Mouse (Mus musculus): Measurements from ENCODE around the gene Clca3b.
"Not testable (repeated sequence)": the region's sequence is repeated elsewhere in the genome, so short reads cannot be mapped to it uniquely, and the experiment has no call there.

Clca3b gene

DNA sequence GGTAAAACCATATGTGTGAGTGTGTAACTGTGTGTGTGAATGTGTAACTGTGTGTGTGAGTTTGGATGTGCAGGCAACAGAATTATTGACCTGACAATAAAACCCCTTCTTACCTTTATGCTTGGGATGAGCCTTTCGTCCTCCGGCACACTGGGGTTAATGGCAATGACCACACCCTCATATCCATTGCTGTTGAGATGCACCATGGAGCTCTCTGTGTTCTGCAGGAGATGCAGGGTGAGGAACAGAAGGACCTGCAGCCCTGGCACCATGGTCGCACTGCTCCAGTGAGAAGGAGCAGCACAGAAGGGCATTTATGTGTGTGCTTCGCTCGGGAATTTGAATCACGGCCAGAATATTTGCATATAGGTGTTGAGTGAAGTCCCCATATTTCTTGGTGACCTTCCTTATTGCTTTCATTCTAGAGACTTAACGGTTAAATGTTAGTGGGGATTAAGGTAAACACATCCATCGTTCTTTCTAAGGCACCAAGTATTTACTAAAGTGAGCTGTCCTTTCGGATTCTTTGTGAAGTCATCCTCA lies at the start of gene Clca3b:
Gene Clca3b, minus strand, starts transcription at position 344 of the 543 bp plus-strand sequence.
- DNase-seq, result not testable (repeated sequence)

- DNase-seq, result no peak
These were observed 48.0 kb upstream of the Clca3b start for GRCm38 (mm10) chr3:144897042-144897678.

- no peak for DNase-seq
These were observed 41.1 kb upstream of the Clca3b start for GRCm38 (mm10) chr3:144890246-144890758.

GRCm38 (mm10) chr3:144886957-144887356 lies 37.8 kb upstream of the Clca3b start:
- no peak for DNase-seq

DNA sequence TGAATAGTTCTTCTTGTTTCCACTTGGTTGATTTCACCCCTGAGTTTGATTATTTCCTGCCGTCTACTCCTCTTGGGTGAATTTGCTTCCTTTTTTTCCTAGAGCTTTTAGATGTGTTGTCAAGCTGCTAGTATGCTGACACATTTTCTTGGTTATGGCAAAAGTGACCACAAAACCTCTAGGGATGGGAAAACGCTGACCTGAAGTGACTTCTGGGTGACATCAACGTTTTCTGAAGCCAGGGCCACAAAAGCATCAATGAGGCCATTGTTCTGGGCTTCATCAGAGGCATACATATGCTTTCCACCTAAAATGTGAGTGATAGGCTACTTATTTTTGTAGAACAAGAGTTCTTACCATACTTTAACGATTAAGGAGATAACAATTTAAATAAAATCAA lies 22.9 kb upstream of the Clca3b start:
- not testable (repeated sequence) for DNase-seq

- no peak for DNase-seq
These were observed 427 bp upstream of the Clca3b start for GRCm38 (mm10) chr3:144849584-144849983.

DNA sequence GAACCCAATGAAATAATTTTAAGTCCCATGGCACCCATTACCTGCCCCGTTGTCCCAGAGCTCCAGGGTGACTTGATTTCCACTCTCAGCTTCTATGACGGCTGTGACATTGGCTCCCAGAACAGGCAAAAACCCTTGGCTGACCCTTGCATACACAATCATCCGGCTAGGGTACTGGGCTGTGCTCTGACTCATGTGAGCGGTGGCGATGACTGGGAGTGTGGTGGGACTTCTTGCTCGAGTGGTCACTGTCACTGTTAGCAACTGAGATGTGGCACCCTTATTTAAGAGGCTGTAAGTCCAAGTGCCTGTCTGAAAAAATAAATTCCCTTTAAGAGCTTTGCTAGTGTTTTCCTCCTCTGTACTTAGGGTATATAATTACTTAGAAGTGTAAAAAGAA lies 21.9 kb downstream of the Clca3b start:
- DNase-seq, result no peak

- DNase-seq, result peak; percentile 83
These were observed 24.0 kb downstream of the Clca3b start for GRCm38 (mm10) chr3:144825151-144825550.

- no peak for DNase-seq
These were observed 25.8 kb downstream of the Clca3b start for GRCm38 (mm10) chr3:144823331-144823730.

DNA sequence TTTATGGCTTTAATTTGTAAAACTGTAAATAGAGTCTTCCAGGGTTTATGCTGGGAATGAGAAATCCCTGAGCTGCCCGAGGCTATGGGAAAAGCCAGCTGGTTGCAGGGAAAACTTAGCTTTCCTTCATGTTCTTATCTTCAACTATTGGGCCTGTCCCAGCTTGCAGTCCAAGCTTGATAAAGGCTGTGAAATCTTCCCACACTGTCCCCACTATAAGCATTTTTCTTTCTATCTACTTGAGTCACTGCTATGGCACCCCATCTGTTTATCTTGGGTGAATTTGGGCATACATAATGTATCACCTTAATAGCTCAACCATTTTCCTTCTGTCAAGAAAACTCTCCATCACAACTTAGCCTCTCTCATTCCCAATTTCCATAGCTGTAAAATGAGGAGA lies 28.5 kb downstream of the Clca3b start:
- DNase-seq, result no peak

GRCm38 (mm10) chr3:144819219-144819618 lies 29.9 kb downstream of the Clca3b start, which contains the start of gene Clca3a2:
TSS of gene Clca3a2 (minus strand) at chr3:144819494.
- DNase-seq, result not testable (repeated sequence)

DNA sequence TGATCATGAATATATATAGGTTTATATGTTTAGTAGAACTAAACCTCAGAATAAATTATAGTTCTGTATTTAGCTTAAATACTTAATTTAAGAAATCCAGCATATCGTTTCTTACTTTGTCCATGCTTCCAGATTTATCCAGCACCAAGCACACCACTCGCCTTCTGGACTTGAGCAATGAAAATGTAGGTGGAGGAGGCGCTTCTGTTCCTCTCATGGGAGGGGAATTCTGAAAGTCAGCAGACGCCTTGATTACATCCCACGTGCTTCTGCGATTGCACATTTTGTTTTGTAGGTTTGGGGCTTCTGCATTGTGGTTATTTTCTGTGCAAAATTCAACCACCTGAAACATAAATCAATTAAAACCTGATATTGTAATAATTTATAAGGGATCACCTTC lies 35.8 kb downstream of the Clca3b start:
- DNase-seq, result not testable (repeated sequence)

DNA sequence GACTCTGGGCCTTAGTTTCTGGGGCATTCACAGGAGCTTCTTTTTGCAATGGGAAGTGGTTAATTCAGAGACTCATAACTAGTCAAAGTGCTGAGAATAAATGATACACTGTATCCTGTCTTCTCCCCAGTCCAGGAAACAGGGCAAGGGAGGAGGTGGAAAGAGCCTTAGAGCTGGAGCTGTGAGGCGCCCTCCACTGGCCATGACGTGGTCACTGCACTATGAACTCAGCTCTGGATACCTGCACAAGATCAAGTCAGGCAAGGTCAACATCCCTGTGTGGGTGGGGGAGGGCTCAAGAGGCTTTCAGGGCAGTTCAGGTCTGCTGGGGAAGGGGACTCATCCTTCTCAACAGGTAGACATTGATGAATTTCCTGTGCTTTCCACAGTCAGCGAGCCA lies 37.3 kb downstream of the Clca3b start:
- no peak for DNase-seq

- DNase-seq, result not testable (repeated sequence)
These were observed 40.8 kb downstream of the Clca3b start for GRCm38 (mm10) chr3:144808153-144808925.

- DNase-seq, result not testable (repeated sequence)
These were observed 42.5 kb downstream of the Clca3b start for GRCm38 (mm10) chr3:144806626-144807025.

DNA sequence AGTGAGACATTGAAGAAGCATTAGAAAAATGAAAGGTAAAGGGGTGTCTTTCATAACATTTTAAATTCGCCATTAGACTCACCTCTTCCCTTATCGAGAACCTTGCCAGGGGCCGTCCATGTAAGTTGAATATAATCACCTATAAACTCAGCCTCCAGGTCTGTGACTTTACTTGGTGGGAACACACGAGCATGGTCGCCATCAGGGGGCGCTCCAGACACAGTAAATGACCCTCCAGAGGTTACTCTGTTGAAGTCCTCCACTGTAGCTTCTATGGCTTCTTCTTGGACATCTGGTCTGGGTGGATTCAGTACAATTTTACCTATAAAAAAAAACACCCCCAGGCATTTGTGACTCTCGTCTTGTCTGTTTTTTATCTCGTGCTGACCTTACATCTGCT lies 47.3 kb downstream of the Clca3b start:
- peak; percentile 19 for DNase-seq

- DNase-seq, result no peak
These were observed 63.7 kb downstream of the Clca3b start for GRCm38 (mm10) chr3:144785181-144786148.
